Mouse (Mus musculus) layer of hippocampus, adult 9-11 months (tissue): ENCODE results near the gene Itpkb.

ENCODE experiments used
- DNase-seq: peaks from one replicate; pipeline ENCODE4 v3.0.0; 2022

The Itpkb gene

GRCm38 (mm10) chr1:180400691-180401455 is 70.6 kb downstream of the Itpkb start:
- no peak for DNase-seq

- no peak for DNase-seq
Measured at GRCm38 (mm10) chr1:180401725-180402124, 71.4 kb downstream of the Itpkb start.

- DNase-seq: no peak
Measured at GRCm38 (mm10) chr1:180402481-180403081, 72.3 kb downstream of the Itpkb start.

GRCm38 (mm10) chr1:180403357-180403693 is 73.0 kb downstream of the Itpkb start:
- DNase-seq: no peak

GRCm38 (mm10) chr1:180403694-180404606 is 73.7 kb downstream of the Itpkb start:
- peak; percentile 79 for DNase-seq

- DNase-seq: no peak
Measured at GRCm38 (mm10) chr1:180404706-180405105, 74.4 kb downstream of the Itpkb start.

GRCm38 (mm10) chr1:180405576-180406335 is 75.5 kb downstream of the Itpkb start:
- DNase-seq: no peak

- DNase-seq: no peak
Measured at GRCm38 (mm10) chr1:180406336-180407035, 76.2 kb downstream of the Itpkb start.

- DNase-seq: no peak
Measured at GRCm38 (mm10) chr1:180407171-180407671, 76.9 kb downstream of the Itpkb start.

GRCm38 (mm10) chr1:180407727-180408719 is 77.7 kb downstream of the Itpkb start:
- DNase-seq: no peak

- DNase-seq: no peak
Measured at GRCm38 (mm10) chr1:180408832-180409231, 78.5 kb downstream of the Itpkb start.

- DNase-seq: no peak
Measured at GRCm38 (mm10) chr1:180409771-180410170, 79.5 kb downstream of the Itpkb start.

- DNase-seq: no peak
Measured at GRCm38 (mm10) chr1:180410306-180410705, 80.0 kb downstream of the Itpkb start.

- DNase-seq: no peak
Measured at GRCm38 (mm10) chr1:180415064-180415463, 84.8 kb downstream of the Itpkb start.

- no peak for DNase-seq
Measured at GRCm38 (mm10) chr1:180415836-180416235, 85.6 kb downstream of the Itpkb start.

- DNase-seq: peak; percentile 84
Measured at GRCm38 (mm10) chr1:180417118-180417517, 86.8 kb downstream of the Itpkb start.

GRCm38 (mm10) chr1:180419059-180419458 is 88.8 kb downstream of the Itpkb start:
- DNase-seq: no peak

GRCm38 (mm10) chr1:180420496-180421164 is 90.3 kb downstream of the Itpkb start:
- DNase-seq: no peak

GRCm38 (mm10) chr1:180421165-180421909 is 91.1 kb downstream of the Itpkb start:
- no peak for DNase-seq
